Mouse (Mus musculus): ENCODE results near the gene Thsd1.

DNA sequence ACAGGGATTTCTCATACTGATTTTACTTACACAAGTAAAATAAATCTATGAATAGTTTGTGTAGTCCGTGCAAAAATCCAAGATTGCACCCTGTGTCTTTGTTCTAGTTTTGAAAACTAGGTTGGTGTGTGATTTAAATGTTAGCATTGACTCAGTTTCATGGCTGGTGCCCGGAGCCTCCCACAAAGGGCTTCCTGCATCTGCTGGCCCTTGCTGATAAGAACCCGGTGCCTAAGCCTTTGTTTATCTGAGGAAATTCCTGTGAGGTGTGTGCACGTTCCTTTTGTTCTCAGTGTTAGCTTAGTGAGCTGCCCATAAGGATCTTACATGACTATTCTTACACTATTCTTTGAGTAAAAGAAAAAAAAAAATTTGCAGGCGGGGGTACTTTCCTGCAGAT is 18.1 kb upstream of the Thsd1 start:
- TF ChIP-seq POLR2A (IDR thresholded peaks at IDR 0.05; ENCODE audit: borderline replicate concordance, control insufficient read depth, low read depth, low read length): no peak
- TF ChIP-seq CTCF (IDR thresholded peaks at IDR 0.05; ENCODE audit: control insufficient read depth, insufficient read depth, low read length): no peak
